Mouse (Mus musculus): ENCODE data around the gene Cybrd1. TPM values are rescaled to one million over a fixed set of nuclear protein-coding genes. Genes with fewer than 3 reads are reported as not detected.

Cybrd1 gene
- total RNA-seq, 1 experiment from 2014 or later: 0.19 TPM

Other genes with a start within 250 kb of the Cybrd1 start
- gene Dcaf17, start 62.6 kb upstream of the Cybrd1 start, total RNA-seq (2017): 10.7 to 18.0 TPM (median 13.4 TPM) in 3 replicates
- 7.7 to 24.9 TPM (median 8.8 TPM) in 3 replicates for gene Mettl8, start 62.3 kb upstream of the Cybrd1 start, total RNA-seq (2017)
- 121 to 141 TPM (median 135 TPM) in 3 replicates for gene Dync1i2, start 93.8 kb downstream of the Cybrd1 start, total RNA-seq (2017)
- 29.7 to 68.1 TPM (median 37.1 TPM) in 3 replicates for gene Slc25a12, start 249.8 kb downstream of the Cybrd1 start, total RNA-seq (2017)

Measured in monocyte, adult 5-6 weeks (primary cell).